Mouse (Mus musculus): ENCODE results near the gene Ripply3.

DNA sequence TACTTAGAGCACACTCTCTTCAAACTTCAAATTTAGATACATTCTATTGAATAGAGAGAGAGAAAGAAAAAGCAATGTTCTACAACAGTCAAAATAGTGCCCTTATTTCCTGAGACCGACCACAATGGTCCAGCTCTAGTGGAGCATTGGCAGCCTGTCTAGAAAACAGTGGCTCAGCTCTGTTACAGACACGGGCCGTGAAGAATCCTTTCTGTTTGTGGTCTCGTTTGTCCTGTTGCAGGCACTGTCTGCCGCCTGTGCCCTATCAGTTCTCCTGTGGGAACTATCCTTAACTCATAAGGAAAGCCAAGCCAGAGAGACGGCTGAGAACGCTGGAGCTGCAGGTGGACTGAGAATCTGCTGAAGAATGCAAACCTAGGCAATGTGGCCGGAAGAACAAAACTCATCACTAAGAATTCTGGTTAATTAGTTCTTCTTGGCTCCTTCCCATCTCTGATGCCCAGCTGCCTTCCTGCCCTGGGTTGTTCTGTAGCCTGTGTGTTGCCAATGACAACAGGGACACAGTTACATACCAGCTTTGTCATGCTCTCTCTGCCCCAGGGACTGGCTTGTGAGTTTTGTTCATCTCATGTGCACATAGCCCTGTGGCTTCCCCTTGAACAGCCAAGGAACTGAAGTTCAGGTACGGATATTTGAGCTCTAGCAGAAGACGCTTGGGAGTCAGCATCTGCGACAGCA lies 21.5 kb downstream of the Ripply3 start:
- TF ChIP-seq CTCF (IDR thresholded peaks at IDR 0.05; ENCODE audit: extremely low read depth, insufficient read depth, low read length) (no peak), POLR2A (IDR thresholded peaks at IDR 0.05; ENCODE audit: extremely low read depth, insufficient read depth, low read length) (no peak)
